Mouse (Mus musculus) gonadal fat pad, adult 2 months (tissue): ENCODE measurements at regions not wholly inside any gene's neighbourhood (a gene's known extent, or its start where the extent isn't known, plus 50 kb on each side); places are given as distances from the start of the nearest gene placed in this dataset.

Source experiments
- DNase-seq: peaks from one replicate; pipeline ENCODE4 v3.0.0-alpha.2; 2012; ENCODE audit warnings: low read depth

DNA sequence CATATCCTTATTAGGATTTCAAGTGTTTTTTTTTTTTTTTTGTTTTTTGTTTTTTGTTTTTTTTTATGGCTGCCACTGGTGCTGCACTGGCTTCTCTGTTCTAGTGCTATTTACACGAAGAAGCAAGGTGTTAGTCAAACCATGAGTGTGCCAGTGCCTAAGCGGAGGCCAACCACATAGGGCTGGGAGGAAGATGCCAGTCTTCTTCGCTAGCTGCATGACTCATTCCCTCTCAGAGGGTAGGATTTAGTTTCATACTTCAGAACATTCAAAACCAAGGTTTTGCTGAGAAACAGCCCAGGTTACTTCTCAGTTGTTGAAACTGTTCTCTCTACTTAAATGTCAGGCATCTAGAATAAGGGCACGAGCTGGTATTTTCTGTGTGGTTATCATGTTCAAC lies 72.6 kb downstream of the Icos start:
- no peak for DNase-seq

DNA sequence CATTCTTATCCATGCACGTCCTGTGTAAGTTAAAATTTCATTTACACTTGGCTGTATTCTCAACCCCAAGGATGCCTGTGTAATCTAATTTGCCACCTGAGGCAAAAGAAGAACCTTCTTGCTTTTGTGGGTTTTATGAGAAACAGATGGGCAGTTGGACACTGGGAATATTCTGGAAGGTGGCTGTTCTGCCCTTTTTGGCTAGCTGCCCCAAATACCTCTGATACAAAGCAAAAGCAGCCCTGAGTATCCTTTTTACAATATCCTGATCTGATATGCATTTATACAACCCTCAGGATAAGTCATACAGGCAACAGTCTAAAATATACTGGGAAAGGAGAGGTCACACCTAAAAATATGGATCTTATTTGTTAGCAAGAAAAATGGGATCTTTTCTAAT lies 75.9 kb downstream of the Icos start:
- DNase-seq: no peak

DNA sequence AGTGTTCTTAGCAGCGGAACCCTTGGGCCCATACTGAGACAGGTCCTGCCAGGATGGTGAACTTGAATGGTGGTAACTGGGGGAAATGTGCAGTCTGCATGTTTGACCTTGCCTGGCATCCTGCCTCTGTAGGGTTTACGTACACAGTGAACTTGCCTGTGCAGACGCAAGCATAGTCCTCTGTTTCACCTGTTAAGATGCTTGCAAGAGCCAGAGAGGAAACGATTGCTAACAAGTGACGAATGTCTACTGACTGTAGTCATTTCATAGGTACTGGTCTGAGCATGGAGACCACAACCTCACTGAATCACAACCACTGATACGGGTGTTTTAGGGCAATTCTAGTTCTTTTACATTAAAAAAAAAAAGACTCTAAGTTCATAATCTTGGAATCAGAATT lies 76.7 kb downstream of the Icos start:
- DNase-seq: no peak

DNA sequence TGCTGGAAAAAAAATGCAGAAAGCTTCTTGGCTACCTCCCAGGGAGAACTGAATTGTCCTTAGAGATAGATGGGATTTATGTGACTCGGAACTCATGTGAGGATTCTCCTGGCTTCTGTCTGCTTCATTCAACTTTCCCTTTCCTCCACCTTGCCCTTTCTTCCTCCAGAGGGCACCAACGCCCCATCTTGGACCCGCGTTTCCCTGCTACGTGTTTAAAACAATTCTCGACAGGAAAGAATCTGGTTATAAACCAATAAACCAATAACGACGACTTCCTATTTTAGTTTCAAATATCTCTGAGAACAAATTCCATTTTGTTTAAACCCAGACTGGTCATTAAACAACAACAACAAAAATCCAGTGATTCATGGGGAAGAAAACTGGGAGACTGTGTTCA lies 77.4 kb downstream of the Icos start:
- DNase-seq: no peak

- no peak for DNase-seq
These were observed 82.3 kb downstream of the Icos start for GRCm38 (mm10) chr1:61059910-61060536.

- no peak for DNase-seq
These were observed 84.2 kb downstream of the Icos start for GRCm38 (mm10) chr1:61061892-61062460.

GRCm38 (mm10) chr1:61068112-61068511 lies 90.4 kb downstream of the Icos start:
- no peak for DNase-seq

DNA sequence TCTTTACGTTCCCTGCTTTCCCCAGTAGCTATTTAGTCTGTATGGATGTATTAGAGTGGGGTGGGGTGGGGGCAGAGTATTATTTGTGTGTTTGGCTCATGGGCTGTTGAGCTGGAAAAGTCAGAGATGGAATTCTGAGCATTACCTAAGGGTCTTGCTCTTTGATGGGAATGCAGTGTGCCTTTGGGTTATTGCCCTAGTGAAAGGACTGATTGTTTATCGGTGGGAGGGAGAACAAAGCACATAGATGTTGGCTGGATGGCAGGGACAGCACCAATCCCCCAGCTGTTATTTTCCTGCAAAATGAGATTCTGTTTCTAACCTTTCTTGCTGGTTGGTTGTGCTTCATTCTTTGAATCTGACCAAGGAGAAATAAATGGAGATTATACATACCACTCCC lies 96.4 kb downstream of the Icos start:
- DNase-seq: no peak

DNA sequence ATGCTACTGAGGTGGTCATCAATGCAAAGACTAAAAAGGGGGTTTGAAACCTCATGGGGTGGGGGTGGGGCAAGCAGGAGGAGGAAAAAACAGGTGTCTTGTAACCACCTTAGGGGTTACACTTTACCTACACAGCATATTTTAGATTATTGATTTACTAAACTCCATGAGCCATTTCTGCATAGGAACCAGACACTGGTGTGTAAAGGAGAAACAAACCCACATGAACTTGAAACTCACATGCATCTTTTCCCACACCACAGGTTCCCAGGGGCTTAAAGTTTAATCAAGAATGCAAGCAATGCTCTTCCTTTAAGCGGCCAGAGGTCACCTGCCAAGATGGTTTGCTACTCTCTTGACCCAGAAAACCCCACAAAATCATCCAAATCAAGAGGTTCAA lies 97.6 kb downstream of the Icos start:
- DNase-seq: no peak

DNA sequence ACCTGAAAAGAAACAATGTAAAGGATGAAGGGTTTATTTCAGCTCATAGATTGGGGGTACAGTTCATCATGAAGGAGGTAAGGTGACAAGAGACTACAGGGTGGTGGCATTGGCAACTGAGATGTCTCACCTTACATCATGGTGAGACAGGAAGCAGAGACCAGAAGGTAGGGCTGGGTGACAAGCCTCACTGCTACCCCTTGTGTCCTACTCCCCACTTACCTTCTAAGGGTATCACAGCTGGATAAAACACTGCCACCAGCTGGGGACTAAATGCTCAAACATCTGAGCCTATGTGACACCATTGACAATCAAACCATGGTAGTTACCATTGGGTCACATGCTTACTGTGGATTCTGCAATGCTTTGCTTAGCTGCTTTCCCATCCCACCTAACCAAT lies 107.0 kb downstream of the Icos start:
- no peak for DNase-seq

- no peak for DNase-seq
These were observed 109.1 kb downstream of the Icos start for GRCm38 (mm10) chr1:61086811-61087210.

GRCm38 (mm10) chr1:61090801-61091200 lies 113.1 kb downstream of the Icos start:
- DNase-seq: no peak

GRCm38 (mm10) chr1:61095481-61096165 lies 117.9 kb downstream of the Icos start:
- no peak for DNase-seq

DNA sequence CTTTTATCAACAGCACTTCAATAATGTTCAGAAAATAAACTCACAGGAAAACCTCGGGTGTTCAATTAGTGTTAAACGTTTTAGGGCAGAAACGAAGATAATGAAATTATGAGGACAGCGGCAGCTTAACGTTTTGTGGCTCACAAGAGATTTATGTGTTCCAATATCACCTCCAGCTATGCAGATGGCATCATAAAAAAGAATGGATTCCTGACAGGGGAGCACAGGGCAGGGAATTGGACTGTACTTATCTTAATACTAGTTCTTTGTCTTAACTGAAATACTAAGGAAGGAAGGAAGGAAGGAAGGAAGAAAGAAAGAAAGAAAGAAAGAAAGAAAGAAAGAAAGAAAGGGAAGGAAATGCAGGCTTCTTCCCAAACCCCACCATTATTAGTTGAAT lies 121.6 kb downstream of the Icos start:
- DNase-seq: no peak

GRCm38 (mm10) chr1:61101679-61102078 lies 124.0 kb downstream of the Icos start:
- no peak for DNase-seq

DNA sequence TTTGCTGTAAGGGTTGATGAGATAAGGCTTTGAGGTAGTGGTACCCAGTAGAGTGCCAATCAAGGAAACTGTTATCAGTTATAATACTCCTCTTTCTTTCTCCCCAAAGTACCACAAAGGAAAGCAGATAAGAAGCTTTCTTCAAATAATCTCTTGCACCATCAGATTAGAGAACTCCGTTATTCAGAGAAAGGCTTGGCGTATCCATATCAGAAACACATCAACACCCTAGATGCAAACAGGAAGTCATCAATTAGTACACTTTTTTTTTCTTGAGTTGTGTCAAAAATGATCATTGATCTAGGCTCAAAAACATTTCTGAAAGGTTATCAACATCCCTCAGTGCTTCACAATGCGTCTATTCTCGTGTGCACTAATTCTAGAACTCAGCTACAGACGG lies 124.6 kb downstream of the Icos start:
- no peak for DNase-seq

GRCm38 (mm10) chr1:61103581-61103980 lies 125.9 kb downstream of the Icos start:
- no peak for DNase-seq

GRCm38 (mm10) chr1:61111731-61112309 lies 134.1 kb downstream of the Icos start:
- no peak for DNase-seq

GRCm38 (mm10) chr1:61117535-61117934 lies 139.8 kb downstream of the Icos start:
- no peak for DNase-seq

DNA sequence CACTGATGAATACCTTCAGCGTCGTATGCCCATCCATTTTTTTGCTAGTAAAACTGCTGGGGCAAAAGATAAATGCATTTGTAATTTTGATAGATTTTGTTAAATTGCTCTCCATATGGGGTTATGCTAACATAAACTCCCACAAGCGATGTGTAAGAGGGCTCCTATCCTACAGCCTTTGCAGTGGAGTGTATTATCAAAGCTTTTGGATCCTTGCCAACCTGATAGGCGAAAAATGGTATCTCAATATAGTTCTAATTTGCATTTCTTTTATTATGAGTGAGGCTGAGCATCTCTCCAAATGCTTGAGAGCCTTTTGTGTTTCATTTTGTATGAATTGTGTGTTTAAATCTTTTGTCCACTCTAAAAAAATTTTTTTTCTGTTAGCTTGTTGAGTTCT lies 140.3 kb downstream of the Icos start:
- no peak for DNase-seq

DNA sequence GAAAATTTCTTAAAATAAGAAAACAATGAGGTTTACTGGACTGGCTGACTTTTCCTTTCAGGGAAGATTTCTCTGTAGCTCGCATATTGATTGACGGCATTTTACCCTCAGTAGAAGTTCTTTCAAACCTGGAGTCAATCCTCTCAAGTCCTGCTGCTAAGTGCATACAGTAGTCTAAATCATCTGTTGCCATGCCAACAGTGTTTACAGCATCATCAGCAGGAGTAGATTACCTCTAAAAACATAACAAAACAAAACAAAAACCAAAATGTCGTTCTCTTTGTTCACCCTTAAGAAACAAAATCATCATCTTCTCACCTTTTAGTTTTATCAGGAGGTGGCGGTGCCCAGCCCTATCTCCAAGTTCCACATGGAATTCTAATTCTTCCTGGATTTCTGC lies 143.8 kb downstream of the Icos start:
- no peak for DNase-seq

DNA sequence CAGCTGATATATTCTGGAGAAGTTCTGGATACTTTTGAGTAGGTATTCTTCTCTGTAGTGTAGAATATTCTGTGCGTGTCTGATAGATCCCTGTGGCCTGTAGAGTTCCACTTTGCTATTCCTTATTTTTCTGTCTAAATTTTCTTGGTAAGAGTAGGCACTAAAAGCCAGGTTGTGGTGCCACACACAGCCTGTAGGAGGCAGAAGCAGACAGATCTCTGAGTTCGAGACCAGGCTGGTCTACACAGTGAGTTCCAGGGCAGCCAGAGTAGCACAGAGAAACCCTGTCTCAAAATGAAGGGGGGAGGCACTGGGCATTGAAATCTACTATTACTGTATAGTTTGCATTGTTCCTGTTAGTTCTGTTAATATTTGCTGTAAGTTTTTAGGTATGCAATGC lies 147.4 kb downstream of the Icos start:
- no peak for DNase-seq
